Mouse (Mus musculus) limb, embryonic 11.5 days (tissue): ENCODE results near the gene Ddx58. TPM values are rescaled to one million over a fixed set of nuclear protein-coding genes. Genes with fewer than 3 reads are reported as not detected.

Experiments used
- ATAC-seq: fragments of 200-750 bp; cut with Nextera tagmentation; 2 replicates; pipeline ENCODE4 v1.8.0; 2017; ENCODE audit warnings: low read depth; ENCODE audit not compliant: insufficient number of reproducible peaks, low FRiP score, low TSS enrichment
- DNase-seq: peaks from one replicate; pipeline ENCODE4 v3.0.0-alpha.2; 2015; ENCODE audit warnings: low spot score
- H3K27ac ChIP-seq: fragments of 300-500 bp; sonication (generic); replicated peaks from 2 replicates; pipeline ENCODE4 v1.5.1; 2014; ENCODE audit warnings: low read depth, mild to moderate bottlenecking, low read length
- H3K27me3 ChIP-seq: fragments of 300-500 bp; sonication (generic); 2 replicates; pipeline ENCODE4 v1.6.1; 2014; ENCODE audit warnings: mild to moderate bottlenecking, low read length, mixed read lengths; ENCODE audit not compliant: control insufficient read depth, insufficient read depth
- H3K36me3 ChIP-seq: fragments of 300-500 bp; sonication (generic); 2 replicates; pipeline ENCODE4 v1.6.1; 2014; ENCODE audit warnings: mild to moderate bottlenecking, low read length, moderate library complexity, mixed read lengths; ENCODE audit not compliant: control insufficient read depth, insufficient read depth
- H3K4me1 ChIP-seq: fragments of 300-500 bp; sonication (generic); 2 replicates; pipeline ENCODE4 v1.6.1; 2014; ENCODE audit warnings: low read length, mixed read lengths; ENCODE audit not compliant: control insufficient read depth, insufficient read depth
- H3K4me2 ChIP-seq: fragments of 300-500 bp; sonication (generic); 2 replicates; pipeline ENCODE4 v1.6.1; 2014; ENCODE audit warnings: low read depth, mild to moderate bottlenecking, moderate library complexity; ENCODE audit not compliant: severe bottlenecking
- H3K4me3 ChIP-seq: fragments of 300-500 bp; sonication (generic); 2 replicates; pipeline ENCODE4 v1.5.1; 2014; ENCODE audit warnings: low read depth, low read length
- H3K9ac ChIP-seq: fragments of 300-500 bp; sonication (generic); 2 replicates; pipeline ENCODE4 v1.6.1; 2014; ENCODE audit warnings: mild to moderate bottlenecking, low read length
- H3K9me3 ChIP-seq: fragments of 300-500 bp; sonication (generic); 2 replicates; pipeline ENCODE4 v1.6.1; 2016; ENCODE audit warnings: low read length; ENCODE audit not compliant: control insufficient read depth
- WGBS: fragments of 180-500 bp; shearing (Covaris S2); extraction: QIAGEN DNeasy Blood & Tissue Kit; methylation state at CpG from one replicate; pipeline ENCODE4 v1.1.7; 2014; 5-methylcytosine and 5-hydroxymethylcytosine counted together
- polyA plus RNA-seq: library from polyadenylated mRNA; unstranded; fragments of >200 nt; fragmentation: Nextera tagmentation; extraction: Ambion mirVana; gene quantifications from 2 replicates; pipeline ENCODE4 v1.2.1, GENCODE M21; 2014

Gene Ddx58
- polyA plus RNA-seq, 1 experiment from 2014 or later, result 4.8 TPM

DNA sequence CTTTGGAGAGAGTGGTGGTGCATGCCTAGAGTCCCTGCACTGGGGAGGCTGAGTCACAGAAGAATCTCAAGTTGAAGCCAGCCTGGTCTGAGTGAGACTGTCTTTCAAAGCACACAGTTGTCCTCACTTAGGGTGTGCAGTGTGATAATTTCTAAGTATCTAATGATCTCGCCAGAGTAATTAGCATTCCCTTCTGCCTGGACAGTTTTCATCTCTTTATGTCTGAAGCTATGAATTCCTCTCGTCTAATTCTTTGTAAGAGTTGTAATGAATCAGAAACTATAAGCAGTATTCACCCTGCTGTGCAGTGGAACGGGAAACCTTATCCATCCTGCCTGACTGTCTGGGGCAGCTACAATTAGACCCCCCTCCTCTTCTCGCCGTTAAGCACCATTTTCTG, 31.9 kb downstream of the Ddx58 start:
- H3K36me3 ChIP-seq, result no peaks in the 10 kb centered on the region
- no peaks in the 10 kb centered on the region for H3K27me3 ChIP-seq
- ATAC-seq (no peak), DNase-seq (no peak)
- H3K4me1 ChIP-seq, result no peaks in the 10 kb centered on the region
- no peaks in the 10 kb centered on the region for H3K9me3 ChIP-seq
- no peak overlapping the region for H3K4me2 ChIP-seq
- 80% methylated on average over 5 of the region's 5 CpGs for WGBS
- no peak overlapping the region for H3K9ac ChIP-seq
- H3K4me3 ChIP-seq, result no peak overlapping the region
- H3K27ac ChIP-seq, result no peak overlapping the region

DNA sequence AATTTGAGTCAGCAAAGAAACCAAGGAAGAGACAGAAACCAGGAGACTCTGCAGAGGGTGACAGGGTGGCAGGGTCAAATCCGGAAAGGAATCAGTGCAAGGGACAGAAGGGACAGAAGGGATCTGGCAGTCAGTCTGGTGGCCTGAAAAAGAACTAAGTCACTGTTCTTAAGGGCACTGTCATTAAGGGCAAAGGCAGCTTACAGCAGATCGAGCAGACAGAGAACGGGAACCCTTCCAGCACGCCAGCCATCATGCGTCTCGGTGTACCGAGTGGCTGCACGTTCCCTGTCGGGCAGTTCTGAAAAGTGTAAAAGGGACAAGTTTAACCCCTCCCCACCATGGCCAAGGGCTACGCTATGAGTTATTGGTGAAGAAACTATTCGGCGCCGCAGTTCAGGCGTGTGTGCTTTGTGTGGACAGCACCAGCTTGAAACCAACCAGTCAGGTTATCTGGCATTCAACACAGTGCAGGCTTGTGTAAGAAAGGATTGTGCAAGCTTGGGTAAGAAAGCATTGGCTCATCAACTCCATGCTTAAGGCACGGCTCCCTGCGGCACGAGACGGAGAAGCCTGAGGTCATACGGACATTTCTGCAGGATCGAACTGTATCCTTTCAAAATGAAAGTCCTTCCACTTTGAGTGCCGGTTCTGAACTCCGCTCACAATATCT, 34.3 kb downstream of the Ddx58 start:
- Histone ChIP-seq H3K4me3 (no peak overlapping the region), H3K36me3 (no peaks in the 10 kb centered on the region), H3K4me2 (no peak overlapping the region), H3K4me1 (no peaks in the 10 kb centered on the region), H3K9me3 (no peaks in the 10 kb centered on the region), H3K9ac (no peak overlapping the region), H3K27ac (no peak overlapping the region), H3K27me3 (no peaks in the 10 kb centered on the region)
- DNase-seq (no peak), ATAC-seq (no peak)
- 92% methylated on average over 22 of the region's 22 CpGs for WGBS

DNA sequence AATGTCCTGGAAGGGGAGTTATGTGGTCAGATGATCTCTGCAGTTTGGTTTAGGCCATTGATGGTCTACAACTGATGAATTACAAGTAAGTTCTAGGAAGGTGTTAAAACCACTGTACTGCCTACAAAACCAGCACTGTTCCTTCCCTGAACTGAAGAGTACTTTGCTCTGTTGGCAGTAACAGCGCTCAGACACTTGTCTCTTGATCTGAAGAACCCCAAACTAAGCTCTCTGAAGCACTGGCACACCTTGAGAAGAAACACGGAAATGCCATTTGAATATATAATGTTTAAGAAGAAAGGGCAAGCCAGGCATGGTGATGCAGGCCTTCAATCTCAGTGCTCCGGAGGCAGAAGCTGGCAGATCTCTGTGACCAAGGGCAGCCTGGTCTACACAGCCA, 35.3 kb downstream of the Ddx58 start:
- no peaks in the 10 kb centered on the region for H3K4me1 ChIP-seq
- DNase-seq (no peak), ATAC-seq (no peak)
- 87% methylated on average over 3 of the region's 3 CpGs for WGBS
- H3K9me3 ChIP-seq, result no peaks in the 10 kb centered on the region
- H3K4me3 ChIP-seq, result no peak overlapping the region
- H3K36me3 ChIP-seq, result no peaks in the 10 kb centered on the region
- no peak overlapping the region for H3K27ac ChIP-seq
- H3K9ac ChIP-seq, result no peak overlapping the region
- H3K4me2 ChIP-seq, result no peak overlapping the region
- H3K27me3 ChIP-seq, result no peaks in the 10 kb centered on the region

DNA sequence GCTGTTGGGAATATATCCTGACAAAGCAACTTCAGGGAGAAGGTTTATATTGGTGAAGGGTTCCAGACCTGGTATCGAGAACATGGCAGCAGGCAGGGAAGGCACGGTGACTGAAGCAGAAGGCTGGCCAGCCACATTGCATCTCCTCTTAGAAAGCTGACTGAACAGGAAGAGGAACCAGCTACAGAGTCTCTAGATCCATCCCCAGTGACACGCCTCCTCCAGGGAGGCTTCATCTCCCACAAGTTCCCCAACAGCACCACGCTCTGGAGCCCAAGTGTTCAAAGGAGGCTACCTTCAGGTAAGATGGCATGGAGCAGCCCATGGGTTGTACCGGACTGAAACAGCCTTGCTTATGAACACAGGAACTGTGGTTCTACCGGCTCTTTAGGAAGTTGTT, 37.4 kb downstream of the Ddx58 start:
- no peaks in the 10 kb centered on the region for H3K27me3 ChIP-seq
- ATAC-seq, result no peak
- H3K27ac ChIP-seq, result no peak overlapping the region
- H3K36me3 ChIP-seq, result peaks cover 2% of the 10 kb centered on the region; the same call in 1 of the 2 replicates
- DNase-seq, result no peak
- H3K4me2 ChIP-seq, result no peak overlapping the region
- no peak overlapping the region for H3K4me3 ChIP-seq
- 81% methylated on average over 6 of the region's 6 CpGs for WGBS
- H3K4me1 ChIP-seq, result no peaks in the 10 kb centered on the region
- no peaks in the 10 kb centered on the region for H3K9me3 ChIP-seq
- no peak overlapping the region for H3K9ac ChIP-seq

DNA sequence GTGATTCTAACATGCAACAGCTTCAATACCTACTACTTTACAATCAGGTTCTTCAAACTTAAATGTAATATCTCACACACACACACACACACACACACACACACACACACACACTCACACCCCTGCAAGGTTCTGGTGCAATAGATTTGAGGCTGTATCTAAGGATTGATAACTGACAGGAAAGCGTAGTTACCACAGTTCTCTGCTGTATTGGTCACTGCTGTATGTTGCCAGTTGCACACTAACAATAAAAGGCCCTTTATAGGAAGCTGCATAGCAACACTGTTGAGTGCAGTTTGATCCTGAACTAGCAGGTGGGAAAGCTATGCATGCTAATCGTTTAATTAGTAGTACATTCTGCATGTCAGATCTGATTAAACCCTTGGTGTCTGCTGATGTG, 44.3 kb downstream of the Ddx58 start:
- Histone ChIP-seq H3K27me3 (no peaks in the 10 kb centered on the region), H3K4me3 (no peak overlapping the region), H3K27ac (no peak overlapping the region), H3K4me2 (no peak overlapping the region), H3K4me1 (no peaks in the 10 kb centered on the region), H3K36me3 (peaks cover 4% of the 10 kb centered on the region; the same call in 1 of the 2 replicates), H3K9ac (no peak overlapping the region), H3K9me3 (no peaks in the 10 kb centered on the region)
- no peak for ATAC-seq
- DNase-seq, result no peak
- WGBS, result 85% methylated on average over 2 of the region's 2 CpGs

DNA sequence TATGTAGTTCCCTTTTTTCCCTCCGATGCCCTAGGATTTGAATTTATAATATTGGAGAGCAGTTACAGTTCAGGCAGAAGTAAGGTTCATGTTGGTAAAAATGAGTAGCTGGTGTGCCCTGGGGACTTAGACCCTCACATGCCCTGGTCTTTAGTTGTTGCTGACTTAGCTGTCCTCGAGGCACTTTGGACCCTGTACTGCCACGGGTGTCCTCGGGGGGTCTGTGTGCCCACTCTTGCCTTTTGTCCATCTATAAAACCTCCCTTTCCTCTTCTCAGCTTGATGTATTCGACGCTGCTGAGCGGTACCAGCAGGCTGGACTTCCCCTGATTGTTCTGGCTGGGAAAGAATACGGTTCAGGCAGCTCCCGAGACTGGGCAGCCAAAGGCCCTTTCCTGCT, 46.2 kb downstream of the Ddx58 start:
- Histone ChIP-seq H3K9ac (no peak overlapping the region), H3K27me3 (no peaks in the 10 kb centered on the region), H3K4me2 (no peak overlapping the region), H3K4me1 (no peaks in the 10 kb centered on the region), H3K9me3 (no peaks in the 10 kb centered on the region), H3K4me3 (no peak overlapping the region), H3K27ac (no peak overlapping the region), H3K36me3 (peaks cover 4% of the 10 kb centered on the region; the same call in 1 of the 2 replicates)
- no peak for DNase-seq
- WGBS, result 90% methylated on average over 9 of the region's 9 CpGs
- no peak for ATAC-seq

DNA sequence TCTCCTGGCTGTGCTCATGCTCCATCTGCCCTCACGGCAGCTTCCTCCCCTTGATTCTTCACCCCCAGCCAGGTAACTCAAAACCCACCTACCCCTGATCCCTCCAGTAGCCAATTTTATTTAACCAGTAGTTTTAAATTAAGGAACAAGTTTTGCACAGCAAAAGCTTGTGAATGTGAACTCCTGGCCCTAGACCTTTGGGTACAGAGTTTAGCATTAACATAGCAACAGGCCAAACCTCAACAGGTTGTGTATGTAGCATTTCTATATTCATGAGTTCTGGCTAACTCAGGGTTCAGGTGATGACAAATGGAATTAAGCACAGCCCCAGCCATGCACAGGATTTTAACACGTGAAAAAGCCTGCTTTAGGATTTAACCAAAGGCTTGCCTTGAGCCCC, 47.4 kb downstream of the Ddx58 start:
- no peak overlapping the region for H3K27ac ChIP-seq

DNA sequence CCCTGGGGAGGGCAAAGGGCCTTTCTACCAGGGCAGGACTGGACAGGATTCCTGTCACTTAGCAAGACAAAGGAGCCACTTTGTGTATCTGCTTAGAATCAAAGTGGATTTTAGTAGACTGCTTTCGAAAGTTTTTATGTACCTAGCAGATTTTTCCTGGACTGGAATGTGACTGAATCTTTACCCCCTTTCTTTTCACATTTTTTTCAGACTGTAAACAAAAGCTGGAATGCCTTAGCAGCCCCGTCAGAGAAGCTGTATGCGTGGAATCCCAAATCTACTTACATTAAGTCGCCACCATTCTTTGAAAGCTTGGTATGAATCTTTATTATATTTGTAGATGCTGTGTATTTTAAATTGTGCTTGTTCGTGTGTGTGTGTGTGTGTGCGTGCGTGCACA, 51.7 kb downstream of the Ddx58 start:
- DNase-seq (no peak), ATAC-seq (no peak)
- no peaks in the 10 kb centered on the region; the same call in 1 of the 2 replicates for H3K36me3 ChIP-seq
- no peak overlapping the region for H3K4me2 ChIP-seq
- H3K4me3 ChIP-seq, result no peak overlapping the region
- H3K9ac ChIP-seq, result no peak overlapping the region
- H3K9me3 ChIP-seq, result no peaks in the 10 kb centered on the region
- H3K27ac ChIP-seq, result no peak overlapping the region
- WGBS, result 91% methylated on average over 7 of the region's 7 CpGs
- no peaks in the 10 kb centered on the region for H3K27me3 ChIP-seq
- no peaks in the 10 kb centered on the region for H3K4me1 ChIP-seq

More for the DNA sequence above, 47.4 kb downstream of the Ddx58 start:
- Histone ChIP-seq H3K36me3 (peaks cover 2% of the 10 kb centered on the region; the same call in 1 of the 2 replicates), H3K4me2 (no peak overlapping the region), H3K27me3 (no peaks in the 10 kb centered on the region), H3K4me3 (no peak overlapping the region), H3K9me3 (no peaks in the 10 kb centered on the region), H3K4me1 (no peaks in the 10 kb centered on the region), H3K9ac (no peak overlapping the region)
- 79% methylated on average over 2 of the region's 2 CpGs for WGBS
- ATAC-seq, result no peak
- DNase-seq, result no peak

DNA sequence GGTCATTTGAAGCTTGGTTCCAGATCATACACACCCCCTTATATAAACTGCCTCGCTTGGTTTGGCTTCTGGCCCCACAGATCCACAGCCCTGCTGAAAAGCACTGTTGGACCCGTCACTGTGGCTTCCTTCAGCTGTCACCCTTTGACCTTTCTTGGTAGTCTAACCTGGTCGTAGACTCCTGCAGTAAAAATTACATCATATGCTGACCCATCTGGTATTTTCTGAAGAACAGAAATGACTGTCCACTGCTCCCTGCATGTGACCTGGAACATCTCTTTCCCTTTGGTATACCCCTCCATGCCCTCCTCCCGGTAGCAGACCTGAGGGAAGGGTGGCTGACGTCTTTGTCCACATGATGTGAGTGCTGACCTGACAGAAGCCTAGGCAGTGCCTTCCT, 55.2 kb downstream of the Ddx58 start:
- ATAC-seq, result no peak
- Histone ChIP-seq H3K36me3 (no peaks in the 10 kb centered on the region; the same call in 1 of the 2 replicates), H3K4me3 (no peak overlapping the region), H3K4me1 (no peaks in the 10 kb centered on the region), H3K9me3 (no peaks in the 10 kb centered on the region), H3K9ac (no peak overlapping the region), H3K27me3 (no peaks in the 10 kb centered on the region), H3K4me2 (no peak overlapping the region), H3K27ac (no peak overlapping the region)
- WGBS, result 86% methylated on average over 5 of the region's 5 CpGs
- DNase-seq, result no peak
